Mouse (Mus musculus) urinary bladder, postnatal 4 days (tissue): ENCODE data around the gene Nucb1.
"Not testable (repeated sequence)": the region's sequence is repeated elsewhere in the genome, so short reads cannot be mapped to it uniquely, and the experiment has no call there.

Source experiments
- DNase-seq, 2 experiments: peaks; one replicate each; pipeline ENCODE4 v3.0.0; 2021 to 2022; ENCODE audit warnings: low spot score in 2 of 2

The Nucb1 gene

GRCm38 (mm10) chr7:45524841-45525621 is 14.8 kb upstream of the Nucb1 start:
- DNase-seq = no peak

GRCm38 (mm10) chr7:45523678-45524170 is 13.5 kb upstream of the Nucb1 start:
- DNase-seq = no peak

GRCm38 (mm10) chr7:45522957-45523676 is 12.9 kb upstream of the Nucb1 start:
- no peak for DNase-seq

- no peak for DNase-seq
Observed at GRCm38 (mm10) chr7:45522194-45522752, 12.1 kb upstream of the Nucb1 start.

- DNase-seq = peak; percentile 78 to 84
Observed at GRCm38 (mm10) chr7:45521728-45522184, 11.6 kb upstream of the Nucb1 start.

- no peak for DNase-seq
Observed at GRCm38 (mm10) chr7:45520605-45521004, 10.4 kb upstream of the Nucb1 start.

DNA sequence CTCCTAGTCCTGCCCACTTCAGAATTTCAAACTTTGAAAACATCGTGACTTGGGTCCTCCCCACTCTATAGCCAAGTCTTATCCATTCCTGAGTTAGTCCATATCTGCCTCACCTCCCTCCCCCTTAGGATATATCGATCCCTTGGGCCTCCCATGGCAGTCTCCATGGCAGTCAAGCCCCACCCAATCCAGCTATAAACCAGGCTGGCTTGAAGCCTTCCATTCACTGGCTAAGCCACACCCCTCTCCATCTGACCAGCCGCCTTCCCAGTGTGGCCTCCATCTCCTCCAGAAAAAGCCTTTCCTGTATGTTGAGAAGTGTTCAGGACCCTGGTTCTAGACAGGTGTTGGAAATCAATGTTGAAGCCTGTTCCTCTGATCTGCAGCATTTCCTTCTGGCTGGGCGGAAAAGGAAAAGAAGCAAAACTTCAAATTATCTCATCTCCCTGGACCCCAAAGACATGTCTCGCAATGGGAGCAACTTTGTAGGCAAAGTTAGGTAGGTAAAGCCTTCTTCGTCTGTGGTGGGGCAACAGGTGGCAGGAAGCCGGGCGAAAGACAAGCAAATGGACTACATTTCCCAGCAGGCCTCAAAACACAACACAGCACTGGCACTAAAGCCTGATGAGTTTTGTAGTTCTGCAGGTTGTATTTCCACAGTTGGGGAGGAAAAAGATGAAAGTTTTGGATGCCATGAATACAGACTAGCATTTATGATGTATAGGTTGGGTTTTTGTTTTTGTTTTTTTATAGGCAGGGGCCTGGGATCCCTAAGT is 9.3 kb upstream of the Nucb1 start:
- no peak for DNase-seq

DNA sequence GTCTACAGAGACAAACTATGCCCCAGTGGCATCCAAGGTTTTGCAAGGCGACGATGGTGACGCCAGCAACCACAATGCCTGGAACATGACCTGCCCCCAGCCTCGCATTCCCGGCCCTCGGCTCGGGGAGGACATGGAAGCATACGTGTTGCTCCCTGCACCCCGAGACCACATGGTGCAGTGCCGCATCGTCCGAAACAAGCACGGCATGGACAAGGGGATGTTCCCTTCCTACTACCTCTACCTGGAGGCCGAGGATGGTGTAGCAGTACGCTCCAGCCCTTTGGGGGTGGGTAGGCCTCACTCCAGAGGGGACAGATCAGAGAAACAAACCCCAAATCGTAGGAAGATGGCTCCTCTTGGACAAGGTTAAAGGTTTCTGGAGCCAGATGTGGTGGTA is 8.4 kb upstream of the Nucb1 start:
- no peak for DNase-seq

- not testable (repeated sequence) for DNase-seq
Observed at GRCm38 (mm10) chr7:45516846-45517245, 6.6 kb upstream of the Nucb1 start.

DNA sequence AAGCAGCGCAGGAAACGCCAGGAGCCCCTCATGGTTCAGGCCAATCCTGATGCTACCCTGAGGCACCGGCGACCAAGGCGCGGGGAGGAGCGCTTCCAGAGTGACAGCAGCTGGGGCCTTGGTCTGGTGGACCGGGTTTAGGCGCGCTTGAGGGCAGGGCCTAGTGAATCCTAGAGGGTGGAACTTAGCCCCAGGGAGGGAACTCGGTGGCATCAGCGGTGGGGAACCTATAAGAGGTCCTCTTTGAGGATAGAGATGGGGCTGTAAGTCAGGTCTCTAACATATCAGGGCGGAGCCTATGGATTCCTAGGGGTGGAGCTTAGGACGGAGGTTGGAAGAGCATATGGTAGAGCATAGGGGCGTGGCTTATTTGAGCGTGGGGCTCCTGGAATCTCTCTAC is 5.2 kb upstream of the Nucb1 start:
- no peak for DNase-seq

DNA sequence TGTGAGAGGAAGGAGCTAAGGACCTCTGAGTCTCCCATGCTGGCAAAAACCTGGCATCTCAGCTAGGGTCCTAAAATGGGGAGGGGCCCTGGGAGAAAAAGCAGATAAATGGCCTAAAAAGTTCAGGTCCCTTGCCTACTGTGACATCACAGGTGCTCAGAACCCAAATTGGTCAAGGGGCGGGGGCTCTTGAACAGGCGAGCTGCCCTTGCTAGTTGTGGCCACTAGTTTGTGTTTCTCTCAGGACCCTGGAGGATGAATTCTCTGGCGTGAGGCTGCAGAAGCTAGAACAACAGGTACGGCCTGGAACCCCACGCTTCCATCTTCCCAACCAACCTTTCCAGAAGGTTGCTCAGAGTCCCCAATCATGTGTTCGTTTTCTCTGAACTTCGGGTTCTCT is 4.2 kb upstream of the Nucb1 start:
- DNase-seq = no peak

DNA sequence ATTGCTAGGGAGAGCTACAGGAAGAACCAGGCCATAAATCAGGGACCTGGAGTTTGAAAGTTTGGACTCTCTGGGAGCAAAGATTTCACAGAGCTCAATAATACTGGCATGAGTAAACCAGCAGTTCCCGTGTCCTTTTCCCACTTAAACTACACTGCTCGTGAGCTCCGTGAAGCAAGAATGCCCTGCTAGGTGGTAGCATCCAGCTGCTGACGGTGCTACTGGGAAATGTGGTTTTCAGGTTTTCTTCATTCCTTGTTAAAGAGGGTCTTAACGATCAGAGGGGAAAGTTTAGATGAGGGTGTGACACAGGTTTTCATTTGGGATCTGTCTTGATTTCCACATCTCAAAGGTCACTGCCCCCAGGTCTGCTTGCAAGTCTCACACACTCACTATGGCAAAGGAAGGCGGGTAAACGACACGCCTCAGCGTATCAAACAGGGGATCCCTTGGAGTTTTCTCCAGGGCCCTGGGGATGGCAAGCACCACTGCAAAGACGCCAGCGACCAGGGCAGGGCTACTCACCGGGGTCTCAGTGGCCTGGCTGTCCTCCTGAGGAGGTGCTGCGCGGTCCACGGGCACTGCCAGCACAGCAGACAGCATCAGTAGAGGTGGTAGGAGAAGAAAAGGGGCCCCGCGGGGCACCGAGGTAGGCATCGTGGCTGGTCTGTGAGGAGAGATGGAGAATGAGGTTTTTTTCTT is 874 bp downstream of the Nucb1 start:
- DNase-seq = no peak

- DNase-seq = no peak
Observed at GRCm38 (mm10) chr7:45508561-45508960, 1.6 kb downstream of the Nucb1 start.

- DNase-seq = no peak
Observed at GRCm38 (mm10) chr7:45507583-45507982, 2.6 kb downstream of the Nucb1 start.

DNA sequence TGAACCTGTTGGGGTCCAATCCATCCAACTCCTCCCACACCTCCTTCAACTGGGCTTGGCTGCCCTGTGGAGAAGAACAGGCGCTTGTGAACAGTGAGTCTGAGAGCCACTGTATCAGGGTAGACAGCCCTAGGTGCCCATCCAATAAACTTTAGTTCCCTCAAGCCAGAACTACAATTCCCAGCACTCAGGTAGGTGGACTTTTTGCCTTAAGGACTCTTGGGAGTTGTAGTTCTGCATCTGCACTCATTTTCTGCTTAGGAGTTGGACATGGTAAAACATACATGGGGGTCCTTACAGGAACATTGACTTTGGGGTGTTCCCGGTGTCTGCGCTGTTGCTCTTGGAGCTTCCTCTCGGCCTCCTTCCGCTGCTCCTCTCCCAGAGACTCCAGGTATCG is 11.8 kb downstream of the Nucb1 start:
- DNase-seq = no peak

DNA sequence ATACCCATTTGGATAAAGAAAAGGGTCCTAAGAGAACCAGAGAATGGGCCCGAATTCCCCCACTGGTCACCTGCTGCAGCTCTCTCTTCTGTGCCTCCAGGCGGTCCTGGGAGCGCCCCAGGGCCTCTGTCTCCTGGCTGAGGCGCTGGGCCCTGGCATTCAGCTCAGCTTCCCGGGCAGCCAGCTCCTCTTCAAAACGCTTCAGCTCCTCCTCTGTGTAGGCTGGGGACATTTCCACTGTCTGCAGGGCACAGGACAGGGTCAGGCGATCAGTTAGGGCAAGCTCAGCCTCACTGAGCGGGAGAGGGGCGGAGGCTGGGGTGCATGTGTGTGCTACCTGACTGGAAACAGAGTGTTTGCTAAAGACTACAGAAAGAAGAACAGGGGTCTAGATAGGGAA is 15.7 kb downstream of the Nucb1 start:
- no peak for DNase-seq

GRCm38 (mm10) chr7:45492951-45493350 is 17.3 kb downstream of the Nucb1 start:
- DNase-seq = no peak

- no peak for DNase-seq
Observed at GRCm38 (mm10) chr7:45492225-45492844, 17.9 kb downstream of the Nucb1 start.

- no peak for DNase-seq
Observed at GRCm38 (mm10) chr7:45491264-45491663, 18.9 kb downstream of the Nucb1 start.

DNA sequence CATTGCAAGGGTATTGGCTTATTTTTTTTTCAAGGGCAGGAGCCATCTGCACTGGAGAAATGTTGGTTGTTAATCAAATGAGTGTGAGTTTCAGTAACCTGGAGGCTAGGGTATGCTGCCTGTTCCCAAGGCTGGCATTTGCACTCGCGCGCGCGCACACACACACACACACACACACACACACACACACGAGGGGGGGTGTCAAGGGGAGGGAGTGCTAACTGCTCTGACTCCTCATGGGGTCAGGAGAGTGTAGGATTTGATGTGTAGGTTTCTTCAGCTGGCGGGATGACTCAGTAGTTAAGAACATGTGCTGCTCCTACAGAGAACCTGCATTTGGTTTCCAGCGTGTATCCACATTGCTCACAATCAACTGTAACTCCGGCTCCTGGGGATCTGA is 19.4 kb downstream of the Nucb1 start:
- no peak for DNase-seq

DNA sequence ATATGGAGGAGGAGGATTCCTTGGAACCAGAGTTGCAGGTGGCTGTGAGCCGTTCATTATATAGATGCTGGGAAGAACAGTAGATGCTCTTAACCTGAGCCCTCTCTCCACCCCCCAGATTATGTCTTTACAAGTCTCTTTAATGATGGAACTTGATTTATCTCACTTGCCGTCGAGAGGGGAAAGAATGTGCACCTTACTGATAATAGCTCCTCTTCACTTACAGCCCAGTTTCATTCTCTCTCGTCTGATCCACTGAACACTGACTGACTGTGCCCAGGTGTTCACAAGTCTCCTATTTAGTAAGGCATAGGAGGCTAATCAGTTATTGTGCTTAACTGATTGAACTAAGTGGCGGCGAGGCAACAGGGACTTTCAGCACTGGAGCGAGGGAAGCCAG is 20.6 kb downstream of the Nucb1 start:
- DNase-seq = no peak
